Comparison of ENCODE assay signal across 18 mouse cellular contexts in the genomic region with DNA sequence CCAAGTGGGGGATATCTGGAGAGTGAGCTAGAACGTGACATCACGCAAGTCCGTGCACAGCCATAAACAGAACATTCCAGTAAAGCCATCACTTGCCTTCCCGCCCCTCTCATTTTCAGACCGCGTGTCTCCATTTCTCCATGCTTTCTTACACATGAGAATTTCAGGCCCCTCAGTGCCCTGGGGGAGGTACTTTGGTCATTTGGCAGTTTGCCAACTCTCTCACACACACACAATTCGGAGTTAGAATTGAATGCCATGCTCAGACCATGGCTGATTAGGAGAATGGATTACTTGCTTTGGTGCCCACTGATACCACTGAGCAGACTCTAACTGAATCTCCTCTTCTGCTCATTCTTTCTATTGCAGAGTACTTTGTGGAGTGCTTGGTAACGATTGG.
DNase-seq lines count a peak whose midpoint lies in the region; ATAC-seq lines count a peak whose summit lies in the region.
"Had no signal": no experiment of that assay in that cellular context is flagged by ENCODE, and none has a peak within 500 bp of the region (broad histone marks: within the 10 kb centered on the region; RNA-seq: fewer than 3 reads in every experiment).

No protein-coding gene starts in this region.

- DNase-seq in forebrain, embryonic 14.5 days (ENCODE audit: low spot score), result peak; percentile 74
- peak; percentile 29 for DNase-seq in kidney, postnatal 14 days
- no peak for DNase-seq in kidney, adult 18-20 months
- peak; percentile 43 for DNase-seq in neural tube, embryonic 11.5 days (ENCODE audit: low spot score)
- DNase-seq in neural tube, embryonic 10.5 days (ENCODE audit: extremely low spot score, low spot score), result no peak
- DNase-seq in urinary bladder, postnatal 10 days (ENCODE audit: low spot score), result no peak
- DNase-seq: adrenal gland, postnatal 25 days; B cell, adult 2 months; cerebellum, adult 2 months; heart, postnatal 14 days; lung, adult 18-20 months; thymus, postnatal 4 days had no signal

- no peaks in the 10 kb centered on the region for H3K9me3 ChIP-seq in forebrain, embryonic 14.5 days (replicated peaks; ENCODE audit: control insufficient read depth, low read length)
- 0 out of 2 replicates have a peak, but pooled peaks cover 2% of the 10 kb centered on the region for H3K9me3 ChIP-seq in forebrain, embryonic 13.5 days (replicated peaks)
- no peaks in the 10 kb centered on the region for H3K9me3 ChIP-seq in neural tube, embryonic 11.5 days (ENCODE audit: control insufficient read depth, low read length)
- H3K9me3 ChIP-seq: embryonic facial prominence, embryonic 15.5 days; forebrain, embryonic 10.5 days had no signal

- H3K4me1 ChIP-seq in forebrain, embryonic 14.5 days (ENCODE audit: control insufficient read depth, insufficient read depth, low read length), result peaks cover 19% of the 10 kb centered on the region
- H3K4me1 ChIP-seq in forebrain, embryonic 13.5 days, result peaks cover 29% of the 10 kb centered on the region
- 0 out of 2 replicates have a peak, but pooled peaks cover 4% of the 10 kb centered on the region for H3K4me1 ChIP-seq in neural tube, embryonic 11.5 days (ENCODE audit: control insufficient read depth, insufficient read depth, low read length)

- H3K27ac ChIP-seq in forebrain, embryonic 14.5 days (ENCODE audit: low read depth, low read length), result no peak overlapping the region
- H3K27ac ChIP-seq in forebrain, embryonic 13.5 days, result no peak overlapping the region
- H3K27ac ChIP-seq in neural tube, embryonic 11.5 days (ENCODE audit: low read depth, low read length), result no peak overlapping the region
- H3K27ac ChIP-seq: embryonic facial prominence, embryonic 15.5 days; forebrain, embryonic 10.5 days had no signal

- no peak overlapping the region for H3K9ac ChIP-seq in forebrain, embryonic 14.5 days (ENCODE audit: low read length)
- H3K9ac ChIP-seq in forebrain, embryonic 13.5 days, result no peak overlapping the region
- no peak overlapping the region for H3K9ac ChIP-seq in neural tube, embryonic 11.5 days (ENCODE audit: low read length)
- H3K9ac ChIP-seq: embryonic facial prominence, embryonic 15.5 days had no signal

- H3K4me2 ChIP-seq in forebrain, embryonic 14.5 days (ENCODE audit: low read length), result no peak overlapping the region
- no peak overlapping the region for H3K4me2 ChIP-seq in forebrain, embryonic 13.5 days
- H3K4me2 ChIP-seq in neural tube, embryonic 11.5 days (ENCODE audit: low read depth), result no peak overlapping the region
- H3K4me2 ChIP-seq: embryonic facial prominence, embryonic 15.5 days; heart, embryonic 11.5 days had no signal

- H3K4me3 ChIP-seq in forebrain, embryonic 14.5 days (ENCODE audit: low read depth, low read length), result no peak overlapping the region
- H3K4me3 ChIP-seq in forebrain, embryonic 13.5 days, result no peak overlapping the region
- H3K4me3 ChIP-seq in neural tube, embryonic 11.5 days (ENCODE audit: low read depth, low read length), result no peak overlapping the region
- H3K4me3 ChIP-seq: embryonic facial prominence, embryonic 15.5 days; forebrain, embryonic 10.5 days had no signal

- H3K36me3 ChIP-seq in forebrain, embryonic 14.5 days (ENCODE audit: control insufficient read depth, insufficient read depth, low read length), result no peaks in the 10 kb centered on the region
- no peaks in the 10 kb centered on the region for H3K36me3 ChIP-seq in forebrain, embryonic 13.5 days (ENCODE audit: poor library complexity, severe bottlenecking)
- no peaks in the 10 kb centered on the region for H3K36me3 ChIP-seq in neural tube, embryonic 11.5 days (ENCODE audit: control insufficient read depth, insufficient read depth, low read length)
- H3K36me3 ChIP-seq: embryonic facial prominence, embryonic 15.5 days; forebrain, embryonic 10.5 days had no signal

- H3K27me3 ChIP-seq in forebrain, embryonic 14.5 days (replicated peaks; ENCODE audit: control insufficient read depth, insufficient read depth, low read length), result no peaks in the 10 kb centered on the region
- no peaks in the 10 kb centered on the region for H3K27me3 ChIP-seq in forebrain, embryonic 13.5 days
- no peaks in the 10 kb centered on the region for H3K27me3 ChIP-seq in neural tube, embryonic 11.5 days (ENCODE audit: control insufficient read depth, insufficient read depth, low read length)
- H3K27me3 ChIP-seq: embryonic facial prominence, embryonic 15.5 days had no signal

- 39% methylated on average over 8 of the region's 8 CpGs for WGBS in forebrain, embryonic 14.5 days
- 45% methylated on average over 8 of the region's 8 CpGs for WGBS in forebrain, embryonic 13.5 days
- 76% methylated on average over 8 of the region's 8 CpGs for WGBS in neural tube, embryonic 11.5 days

- ATAC-seq in forebrain, embryonic 14.5 days, result no peak
- ATAC-seq in forebrain, embryonic 13.5 days, result no peak
- no peak for ATAC-seq in neural tube, embryonic 11.5 days (ENCODE audit: insufficient read depth, low FRiP score, low TSS enrichment)
- ATAC-seq: activated CD4-positive, CD25-positive, alpha-beta regulatory T cell, adult 4 months; inflammation-experienced regulatory T-cells, adult 6 months had no signal

Comparison
In these comparisons a context has a peak if more than half of its experiments do, and no peak if none do; other contexts are left out.
1. DNase-seq: peak in forebrain, embryonic 14.5 days (single experiment), kidney, postnatal 14 days (single experiment) and neural tube, embryonic 11.5 days (single experiment); none in kidney, adult 18-20 months (single experiment), neural tube, embryonic 10.5 days (single experiment) and urinary bladder, postnatal 10 days (single experiment).